Mouse (Mus musculus) midbrain, embryonic 14.5 days (tissue): ENCODE measurements around the gene Dck. TPM values are rescaled to one million over a fixed set of nuclear protein-coding genes. Genes with fewer than 3 reads are reported as not detected.

Source experiments
- ATAC-seq: fragments of 200-750 bp; cut with Nextera tagmentation; 2 replicates; pipeline ENCODE4 v1.8.0; 2017; ENCODE audit warnings: moderate number of reproducible peaks, moderate library complexity; ENCODE audit not compliant: low FRiP score, low TSS enrichment
- DNase-seq: peaks from one replicate; pipeline ENCODE4 v3.0.0-alpha.2; 2015
- H3K27ac ChIP-seq: fragments of 300-500 bp; sonication (generic); replicated peaks from 2 replicates; pipeline ENCODE4 v1.5.1; 2014; ENCODE audit warnings: mild to moderate bottlenecking, low read depth, low read length, moderate library complexity
- H3K27me3 ChIP-seq: fragments of 300-500 bp; sonication (generic); 2 replicates; pipeline ENCODE4 v1.6.1; 2014; ENCODE audit warnings: low read length, control low read depth, mixed read lengths; ENCODE audit not compliant: control insufficient read depth, insufficient read depth
- H3K36me3 ChIP-seq: fragments of 300-500 bp; sonication (generic); 2 replicates; pipeline ENCODE4 v1.6.1; 2014; ENCODE audit warnings: low read length, control low read depth; ENCODE audit not compliant: control insufficient read depth, insufficient read depth
- H3K4me1 ChIP-seq: fragments of 300-500 bp; sonication (generic); 2 replicates; pipeline ENCODE4 v1.6.1; 2014; ENCODE audit warnings: mild to moderate bottlenecking, antibody characterized with exemption, low read length, control low read depth; ENCODE audit not compliant: control insufficient read depth, insufficient read depth
- H3K4me2 ChIP-seq: fragments of 300-500 bp; sonication (generic); 2 replicates; pipeline ENCODE4 v1.6.1; 2014; ENCODE audit warnings: mild to moderate bottlenecking, low read length, moderate library complexity
- H3K4me3 ChIP-seq: fragments of 300-500 bp; sonication (generic); replicated peaks from 2 replicates; pipeline ENCODE4 v1.5.1; 2014; ENCODE audit warnings: low read depth, low read length
- H3K9ac ChIP-seq: fragments of 300-500 bp; sonication (generic); replicated peaks from 2 replicates; pipeline ENCODE4 v1.6.1; 2014; ENCODE audit warnings: mild to moderate bottlenecking, low read length, moderate library complexity
- H3K9me3 ChIP-seq: fragments of 300-500 bp; sonication (generic); 2 replicates; pipeline ENCODE4 v1.6.1; 2016; ENCODE audit warnings: low read length, control low read depth, mixed read lengths; ENCODE audit not compliant: control insufficient read depth
- WGBS: fragments of 180-500 bp; shearing (Covaris S2); extraction: QIAGEN DNeasy Blood & Tissue Kit; methylation state at CpG from one replicate; pipeline ENCODE4 v1.1.7; 2014; 5-methylcytosine and 5-hydroxymethylcytosine counted together
- polyA plus RNA-seq: library from polyadenylated mRNA; unstranded; fragments of >200 nt; fragmentation: Nextera tagmentation; extraction: Ambion mirVana; gene quantifications from 2 replicates; pipeline ENCODE4 v1.2.1, GENCODE M21; 2014

The Dck gene
- polyA plus RNA-seq, result 51.0 and 67.5 TPM in 2 replicates

GRCm38 (mm10) chr5:88764987-88765481 lies at the start of gene Dck:
Gene Dck, plus strand, starts transcription at chr5:88764996.
- peak; percentile 99 for ATAC-seq
- WGBS, result under 1% methylated on average over 51 of the region's 51 CpGs

GRCm38 (mm10) chr5:88716983-88717382 lies 47.8 kb upstream of the Dck start:
- Histone ChIP-seq H3K9me3 (no peaks in the 10 kb centered on the region), H3K27me3 (no peaks in the 10 kb centered on the region), H3K4me3 (no peak overlapping the region), H3K36me3 (no peaks in the 10 kb centered on the region), H3K4me2 (no peak overlapping the region), H3K9ac (no peak overlapping the region), H3K27ac (no peak overlapping the region), H3K4me1 (peaks cover 7% of the 10 kb centered on the region)
- ATAC-seq (no peak), DNase-seq (no peak)
- 89% methylated on average over 2 of the region's 2 CpGs for WGBS

More at GRCm38 (mm10) chr5:88764987-88765481, at the start of gene Dck:
- H3K27me3 ChIP-seq, result no peaks in the 10 kb centered on the region
- DNase-seq, result peak; percentile 87
- peak within 1 kb of the TSS; percentile 92 for H3K27ac ChIP-seq
- H3K4me2 ChIP-seq, result peak within 1 kb of the TSS; percentile 62
- no peaks in the 10 kb centered on the region for H3K9me3 ChIP-seq
- peak within 1 kb of the TSS; percentile 79 for H3K4me3 ChIP-seq
- H3K36me3 ChIP-seq, result peaks cover 6% of the 10 kb centered on the region; the same call in 1 of the 2 replicates
- H3K9ac ChIP-seq, result peak within 1 kb of the TSS; percentile 84
- peaks cover 19% of the 10 kb centered on the region for H3K4me1 ChIP-seq

- Histone ChIP-seq H3K36me3 (no peaks in the 10 kb centered on the region), H3K27me3 (no peaks in the 10 kb centered on the region), H3K4me3 (peak within 1 kb of the TSS; percentile 97), H3K4me2 (peak within 1 kb of the TSS; percentile 79), H3K9ac (peak within 1 kb of the TSS; percentile 96), H3K4me1 (peaks cover 24% of the 10 kb centered on the region), H3K27ac (peak within 1 kb of the TSS; percentile 92), H3K9me3 (no peaks in the 10 kb centered on the region)
- DNase-seq, result peak; percentile 98
- peak; percentile 97 for ATAC-seq
- under 1% methylated on average over 53 of the region's 54 CpGs for WGBS
These were observed 44.4 kb upstream of the Dck start, which contains the start of gene Mob1b for GRCm38 (mm10) chr5:88720116-88721002. Gene Mob1b, plus strand, starts transcription at chr5:88720855.

- Histone ChIP-seq H3K4me3 (peak overlapping the region; percentile 97), H3K36me3 (no peaks in the 10 kb centered on the region), H3K9me3 (no peaks in the 10 kb centered on the region), H3K4me1 (peaks cover 24% of the 10 kb centered on the region), H3K4me2 (peak overlapping the region; percentile 79), H3K27ac (peak overlapping the region; percentile 92), H3K9ac (peak overlapping the region; percentile 96), H3K27me3 (no peaks in the 10 kb centered on the region)
- DNase-seq (no peak), ATAC-seq (peak; percentile 79)
- under 1% methylated on average over 37 of the region's 38 CpGs for WGBS
These were observed 43.8 kb upstream of the Dck start for GRCm38 (mm10) chr5:88721003-88721475.

- no peaks in the 10 kb centered on the region for H3K36me3 ChIP-seq
- WGBS, result 2% methylated on average over 31 of the region's 31 CpGs
- ATAC-seq, result peak; percentile 31; the same call in 1 of the 2 replicates
- H3K4me1 ChIP-seq, result peaks cover 24% of the 10 kb centered on the region
- H3K4me3 ChIP-seq, result peak overlapping the region; percentile 97
- H3K9me3 ChIP-seq, result no peaks in the 10 kb centered on the region
- peak; percentile 57 for DNase-seq
- peak overlapping the region; percentile 79 for H3K4me2 ChIP-seq
- H3K27ac ChIP-seq, result peak overlapping the region; percentile 92
- peak overlapping the region; percentile 96 for H3K9ac ChIP-seq
- no peaks in the 10 kb centered on the region for H3K27me3 ChIP-seq
These were observed 43.1 kb upstream of the Dck start for GRCm38 (mm10) chr5:88721565-88722212.

GRCm38 (mm10) chr5:88722213-88722600 lies 42.6 kb upstream of the Dck start:
- peak; percentile 19 for DNase-seq
- no peak for ATAC-seq
- peaks cover 24% of the 10 kb centered on the region for H3K4me1 ChIP-seq
- no peaks in the 10 kb centered on the region for H3K9me3 ChIP-seq
- H3K27ac ChIP-seq, result no peak overlapping the region; the same call in 1 of the 2 replicates
- H3K4me2 ChIP-seq, result peak overlapping the region; percentile 79
- 32% methylated on average over 4 of the region's 4 CpGs for WGBS
- no peaks in the 10 kb centered on the region for H3K36me3 ChIP-seq
- peak overlapping the region; percentile 97 for H3K4me3 ChIP-seq
- peak overlapping the region; percentile 96 for H3K9ac ChIP-seq
- H3K27me3 ChIP-seq, result no peaks in the 10 kb centered on the region

- Histone ChIP-seq H3K4me1 (peaks cover 24% of the 10 kb centered on the region), H3K36me3 (no peaks in the 10 kb centered on the region), H3K9ac (no peak overlapping the region), H3K27ac (no peak overlapping the region), H3K4me3 (no peak overlapping the region), H3K4me2 (no peak overlapping the region), H3K9me3 (no peaks in the 10 kb centered on the region), H3K27me3 (no peaks in the 10 kb centered on the region)
- 81% methylated on average over 3 of the region's 3 CpGs for WGBS
- no peak for ATAC-seq
- no peak for DNase-seq
These were observed 40.8 kb upstream of the Dck start for GRCm38 (mm10) chr5:88724030-88724429.

GRCm38 (mm10) chr5:88727593-88728144 lies 37.1 kb upstream of the Dck start:
- Histone ChIP-seq H3K9ac (no peak overlapping the region), H3K4me2 (no peak overlapping the region), H3K27me3 (no peaks in the 10 kb centered on the region), H3K4me1 (peaks cover 10% of the 10 kb centered on the region), H3K4me3 (no peak overlapping the region), H3K36me3 (no peaks in the 10 kb centered on the region), H3K27ac (no peak overlapping the region), H3K9me3 (no peaks in the 10 kb centered on the region)
- DNase-seq, result no peak
- 91% methylated on average over 3 of the region's 3 CpGs for WGBS
- no peak for ATAC-seq
